Mouse (Mus musculus) adrenal gland, postnatal 14 days (tissue): ENCODE data around the gene Kbtbd13. TPM values are rescaled to one million over a fixed set of nuclear protein-coding genes. Genes with fewer than 3 reads are reported as not detected.

ENCODE experiments used
- DNase-seq: peaks from one replicate; pipeline ENCODE4 v3.0.0; 2021; ENCODE audit warnings: mixed read lengths
- long read RNA-seq, 2 experiments: library from polyadenylated mRNA; stranded (forward); transcript quantifications; one replicate each; pipeline ENCODE4 v2.0.0; 2021
- total RNA-seq: library from RNA; stranded (reverse); gene quantifications from 2 replicates; pipeline ENCODE4 v1.2.3, GENCODE M21; 2021

Gene Kbtbd13
- 0.26 and 0.63 TPM in 2 replicates for total RNA-seq
- long read RNA-seq, experiment 1, partial matches to known transcripts: 0 of 1 reads
- long read RNA-seq, experiment 1, other reads (novel, unspliced or antisense): 0 of 1 reads
- long read RNA-seq, experiment 2, partial matches to known transcripts: 0 of 2 reads
- long read RNA-seq, experiment 2, other reads (novel, unspliced or antisense): 0 of 2 reads

DNA sequence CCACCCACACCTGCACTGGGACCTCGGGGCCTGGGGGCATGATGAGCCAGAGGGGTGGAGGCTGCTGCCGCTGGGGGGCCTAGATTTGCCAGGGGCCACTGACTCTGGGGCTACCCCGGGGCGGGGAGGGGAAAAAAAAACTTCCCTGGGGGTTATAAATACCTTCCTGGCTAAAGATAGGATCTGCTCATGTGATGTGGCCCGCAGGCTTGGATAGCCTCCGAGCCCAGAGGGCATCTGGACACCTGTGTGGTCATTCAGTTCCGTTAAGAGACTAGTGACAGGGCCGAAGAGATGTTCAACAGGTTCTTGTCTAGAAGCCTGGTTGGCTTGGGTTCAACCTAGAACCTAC is at the start of gene Kbtbd13:
Gene Kbtbd13, minus strand, starts transcription at position 40 of the 352 bp plus-strand sequence.
- DNase-seq: no peak

DNA sequence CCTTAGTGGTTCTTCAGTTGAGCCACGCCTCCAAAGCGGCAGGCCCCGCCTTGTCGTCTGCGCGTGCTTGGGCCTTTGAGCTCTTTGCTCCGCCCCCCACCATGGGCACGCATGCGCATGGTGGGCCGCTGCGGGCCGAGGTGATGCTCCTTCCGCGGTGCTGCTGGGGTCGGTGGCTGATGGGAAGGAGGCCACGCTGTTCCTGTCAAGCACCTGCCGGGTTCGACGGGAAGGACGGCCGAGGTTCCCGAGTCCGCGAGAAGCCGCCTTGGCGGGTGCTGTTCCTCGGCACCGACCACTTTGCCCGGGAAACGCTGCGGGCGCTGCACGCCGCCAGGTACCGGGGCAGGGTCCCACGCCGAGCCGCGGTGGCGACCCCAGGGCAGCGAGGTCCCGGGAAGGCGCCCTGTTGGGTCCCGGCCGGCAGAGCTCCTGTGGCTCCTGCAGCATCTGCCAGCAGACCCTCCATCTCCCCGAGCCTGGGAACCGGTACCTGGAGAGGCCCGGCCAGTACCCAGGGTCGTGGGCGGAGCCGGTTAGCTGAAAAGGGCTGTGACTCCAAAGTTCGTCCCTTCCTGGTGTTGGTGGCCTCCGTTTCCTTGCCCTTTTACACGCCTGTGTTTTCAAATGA is 44.3 kb upstream of the Kbtbd13 start, which contains the start of gene Mtfmt:
Gene Mtfmt, plus strand, starts transcription at position 112 of the 631 bp plus-strand sequence.
- peak; percentile 97 for DNase-seq

DNA sequence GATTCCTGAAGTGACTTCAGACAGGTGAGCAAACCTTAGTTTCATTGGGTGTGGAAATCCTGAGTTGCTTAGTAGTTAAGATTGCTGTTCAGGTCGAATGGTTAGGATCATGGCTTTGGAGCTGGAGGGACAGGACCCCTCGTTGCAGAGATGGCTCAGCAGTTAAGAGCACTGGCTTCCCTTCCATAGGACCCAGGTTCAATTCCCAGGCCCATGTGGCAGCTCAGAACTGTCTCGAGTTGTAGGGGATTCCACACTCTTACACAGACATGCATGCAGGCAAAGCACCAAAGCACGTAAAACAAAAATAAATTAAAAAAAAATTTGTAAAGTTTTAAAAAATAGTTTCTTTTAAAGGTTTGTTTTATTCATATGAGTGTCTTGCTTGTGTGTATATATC is 43.8 kb upstream of the Kbtbd13 start:
- no peak for DNase-seq

- DNase-seq: peak; percentile 73
These were observed 42.7 kb upstream of the Kbtbd13 start for GRCm38 (mm10) chr9:65434140-65434539.

DNA sequence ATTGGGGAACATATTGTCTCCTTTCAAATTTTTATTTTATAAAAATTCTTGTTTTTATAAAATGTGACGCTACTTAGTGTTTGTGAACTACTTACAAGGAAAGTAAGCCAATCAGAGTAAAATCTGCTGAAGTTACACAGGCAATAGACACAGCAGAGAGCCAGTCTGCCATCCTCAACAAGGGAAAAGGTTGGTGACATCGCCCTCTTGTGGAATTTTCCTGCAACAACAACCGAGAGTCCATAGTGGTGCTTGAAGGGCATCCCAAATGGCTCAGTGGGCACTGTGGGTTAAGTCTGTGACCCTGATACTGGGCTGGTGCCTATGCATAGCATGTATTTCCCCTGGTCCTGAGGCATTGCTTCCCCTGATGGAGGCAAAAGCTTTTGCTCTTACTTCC is 40.8 kb upstream of the Kbtbd13 start:
- DNase-seq: peak; percentile 90

DNA sequence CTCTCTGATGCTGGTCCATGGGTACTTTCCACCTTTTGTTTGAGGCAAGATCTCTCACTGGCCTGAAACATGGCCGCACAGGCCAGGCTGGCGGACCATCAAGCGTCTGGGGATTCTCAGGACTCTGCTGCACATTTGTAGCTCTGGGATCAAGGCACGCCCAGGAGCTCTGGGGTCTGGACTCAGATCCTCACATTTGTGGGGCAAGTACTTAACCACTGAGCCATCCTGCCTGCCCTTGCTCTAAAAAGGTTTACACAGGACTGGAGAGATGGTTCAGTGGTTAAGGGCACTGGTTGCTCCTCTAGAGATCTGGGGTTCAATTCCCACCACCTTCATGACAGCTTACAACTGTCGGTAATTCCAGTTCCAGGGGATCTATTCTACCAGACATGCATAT is 39.5 kb upstream of the Kbtbd13 start:
- no peak for DNase-seq

DNA sequence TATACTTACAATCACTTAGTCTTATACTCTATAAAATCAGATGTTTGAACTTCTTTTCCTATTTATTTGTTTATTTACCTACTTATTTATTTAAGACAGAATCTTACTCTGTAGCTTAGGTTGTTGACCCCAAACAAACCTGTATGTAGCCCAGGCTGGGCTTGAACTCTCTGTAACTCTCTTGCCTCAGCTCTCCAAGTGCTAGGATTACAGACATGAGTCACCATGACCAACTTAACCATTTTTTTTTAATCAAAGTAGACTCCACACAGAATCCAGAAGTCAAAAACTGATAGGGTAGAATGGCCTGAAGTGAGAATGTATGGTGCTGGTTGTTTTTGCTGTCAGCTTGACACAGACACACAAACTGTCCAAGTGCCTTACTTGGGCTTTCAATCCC is 38.9 kb upstream of the Kbtbd13 start:
- no peak for DNase-seq

GRCm38 (mm10) chr9:65428003-65428402 is 36.6 kb upstream of the Kbtbd13 start:
- no peak for DNase-seq

- no peak for DNase-seq
These were observed 36.1 kb upstream of the Kbtbd13 start for GRCm38 (mm10) chr9:65427511-65427910.

- no peak for DNase-seq
These were observed 32.9 kb upstream of the Kbtbd13 start for GRCm38 (mm10) chr9:65424393-65424792.

DNA sequence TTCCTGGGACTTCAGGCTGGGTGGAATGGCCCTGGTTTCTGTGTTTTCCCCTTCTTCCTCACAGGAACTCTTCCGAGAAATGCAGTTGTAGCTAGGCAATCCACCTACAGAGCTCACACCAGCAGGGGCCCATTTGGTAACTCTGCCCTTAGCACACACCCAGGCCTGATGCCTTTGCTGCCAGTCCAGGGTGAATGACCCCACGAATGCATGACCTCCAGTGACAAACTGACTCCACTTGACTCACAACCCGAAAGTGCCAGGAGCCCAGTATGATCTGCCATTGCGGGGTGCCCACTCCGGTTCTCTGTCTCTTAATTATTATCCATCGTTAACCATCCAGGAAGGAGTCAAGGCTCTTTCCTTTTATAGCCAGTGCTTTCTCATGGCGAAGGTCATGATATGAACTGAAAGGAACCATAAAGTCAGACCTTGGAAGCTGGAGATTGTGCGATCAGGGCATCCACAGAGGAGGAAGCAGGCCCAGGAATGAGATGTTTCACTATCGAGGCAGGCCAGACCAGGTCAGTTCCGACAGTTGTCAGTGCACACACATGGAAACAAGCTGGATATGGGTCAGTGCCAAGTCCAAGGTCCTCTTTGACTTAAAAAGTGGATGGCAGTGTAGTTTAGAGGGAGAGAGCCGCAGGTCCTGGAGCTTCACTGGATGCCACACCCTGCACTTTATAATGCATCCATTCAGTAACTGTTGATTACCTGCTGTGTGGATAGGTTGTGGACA is 31.5 kb upstream of the Kbtbd13 start, which contains the start of gene Slc51b:
Gene Slc51b, minus strand, starts transcription at position 196 of the 742 bp plus-strand sequence.
- peak; percentile 59 for DNase-seq

- DNase-seq: no peak
These were observed 28.2 kb upstream of the Kbtbd13 start for GRCm38 (mm10) chr9:65419633-65420032.

DNA sequence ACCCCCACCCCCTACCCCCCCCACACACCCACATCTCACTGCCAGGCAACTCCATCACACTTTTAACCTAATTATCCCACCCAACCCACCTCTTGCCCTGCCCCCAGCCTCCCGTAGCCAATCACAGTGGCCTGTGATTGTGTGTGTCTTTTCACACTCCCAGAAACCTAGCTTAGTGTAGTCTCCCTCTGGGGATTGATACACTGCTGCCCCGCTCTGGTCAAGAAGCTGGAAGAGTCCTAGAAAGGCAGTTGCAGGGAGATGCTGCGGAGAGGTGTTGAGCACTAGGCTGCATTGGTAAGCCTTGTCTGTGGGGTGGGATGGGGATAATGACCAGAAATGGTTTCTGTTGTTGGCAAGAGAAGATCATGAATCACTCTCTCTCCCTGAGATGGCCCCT is 26.3 kb upstream of the Kbtbd13 start:
- no peak for DNase-seq

- no peak for DNase-seq
These were observed 19.9 kb upstream of the Kbtbd13 start for GRCm38 (mm10) chr9:65411326-65411725.

DNA sequence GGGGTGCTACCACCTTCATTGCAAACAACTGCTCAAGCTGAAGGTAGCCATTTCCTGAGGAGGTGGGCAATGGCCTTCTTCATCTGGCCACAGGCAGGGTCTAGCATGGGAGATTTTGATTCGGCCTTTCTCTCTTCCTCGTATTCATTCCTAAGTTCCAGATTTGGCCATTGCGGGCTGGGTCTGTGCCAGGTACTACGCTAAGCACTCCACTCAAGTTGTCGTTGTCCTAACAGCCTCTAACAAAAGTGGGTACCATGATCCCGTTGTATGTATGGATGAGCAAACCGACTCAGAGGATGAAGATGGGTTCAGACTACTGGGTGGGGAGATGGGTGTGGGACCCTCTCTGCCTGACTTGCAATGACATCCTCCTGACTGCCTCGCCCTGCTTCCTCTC is 18.9 kb upstream of the Kbtbd13 start:
- DNase-seq: no peak

DNA sequence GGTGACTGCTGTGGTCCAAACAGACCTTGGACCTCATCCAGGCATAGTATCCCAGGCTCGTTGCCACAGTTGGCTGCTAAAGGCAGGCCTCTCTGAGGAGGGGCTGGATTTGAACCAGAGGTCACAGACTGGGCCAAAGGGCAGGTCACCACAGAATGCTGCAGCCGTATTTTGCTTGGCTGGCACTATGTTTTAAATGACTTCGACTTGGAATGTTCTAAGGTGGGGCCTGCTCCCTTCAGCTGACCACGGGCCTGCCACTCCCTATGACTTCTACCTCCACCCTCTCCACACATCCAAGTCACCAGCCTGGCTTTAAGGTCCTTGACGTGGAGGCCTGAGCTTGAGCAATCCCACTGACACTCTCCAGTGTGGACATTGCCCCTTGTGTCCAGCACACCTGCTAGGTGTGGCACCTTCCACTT is 17.4 kb upstream of the Kbtbd13 start:
- DNase-seq: peak; percentile 69

GRCm38 (mm10) chr9:65407861-65408260 is 16.4 kb upstream of the Kbtbd13 start:
- peak; percentile 55 for DNase-seq

GRCm38 (mm10) chr9:65407327-65407726 is 15.9 kb upstream of the Kbtbd13 start:
- DNase-seq: no peak

DNA sequence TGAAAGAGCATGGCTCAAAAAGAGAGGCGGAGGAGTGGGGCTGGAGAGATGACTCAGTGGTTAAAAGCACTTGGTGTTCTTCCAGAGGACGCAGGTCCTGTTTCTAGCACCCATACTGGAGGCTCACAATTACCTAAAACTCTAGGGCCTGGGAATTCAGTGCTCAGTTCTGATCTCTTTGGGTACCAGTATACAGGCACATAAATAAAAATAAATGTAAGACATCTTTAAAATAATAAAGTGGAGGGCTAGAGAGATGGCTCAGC is 13.7 kb upstream of the Kbtbd13 start:
- peak; percentile 21 for DNase-seq

- DNase-seq: peak; percentile 92
These were observed 13.1 kb upstream of the Kbtbd13 start for GRCm38 (mm10) chr9:65404331-65405183.

GRCm38 (mm10) chr9:65399934-65400333 is 8.5 kb upstream of the Kbtbd13 start:
- no peak for DNase-seq

GRCm38 (mm10) chr9:65398279-65398678 is 6.8 kb upstream of the Kbtbd13 start, which contains the start of gene Rasl12:
TSS of gene Rasl12 (plus strand) at chr9:65398506.
- peak; percentile 78 for DNase-seq

DNA sequence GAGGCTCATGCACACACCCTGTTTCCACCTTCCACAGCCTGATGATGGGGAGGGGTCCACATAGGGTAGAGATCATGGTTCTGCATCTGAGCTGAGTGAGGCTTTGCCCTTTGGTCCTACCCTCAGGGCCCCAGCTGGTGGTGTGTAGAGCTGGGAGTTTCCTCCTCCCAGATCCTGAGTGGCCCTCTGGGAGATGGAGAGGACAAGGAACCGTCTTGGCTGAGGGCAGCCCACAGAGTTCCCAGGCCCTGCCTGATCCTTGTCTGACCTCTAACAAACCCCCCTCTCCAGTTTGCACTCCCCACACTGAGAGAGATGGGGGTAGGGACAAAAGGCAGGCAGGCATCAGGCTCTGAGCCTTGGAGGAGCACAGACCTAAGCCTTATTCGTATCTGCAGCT is 2.9 kb upstream of the Kbtbd13 start:
- no peak for DNase-seq
